Mouse (Mus musculus) monocyte, adult 59 days (primary cell): ENCODE measurements around the gene Gm14685. TPM values are rescaled to one million over a fixed set of nuclear protein-coding genes. Genes with fewer than 3 reads are reported as not detected.

Experiments
- total RNA-seq, 2 experiments: library from RNA; stranded (reverse); gene quantifications; one replicate each; pipeline ENCODE4 v1.2.4; 2023

Gm14685 gene
- total RNA-seq: not detected

DNA sequence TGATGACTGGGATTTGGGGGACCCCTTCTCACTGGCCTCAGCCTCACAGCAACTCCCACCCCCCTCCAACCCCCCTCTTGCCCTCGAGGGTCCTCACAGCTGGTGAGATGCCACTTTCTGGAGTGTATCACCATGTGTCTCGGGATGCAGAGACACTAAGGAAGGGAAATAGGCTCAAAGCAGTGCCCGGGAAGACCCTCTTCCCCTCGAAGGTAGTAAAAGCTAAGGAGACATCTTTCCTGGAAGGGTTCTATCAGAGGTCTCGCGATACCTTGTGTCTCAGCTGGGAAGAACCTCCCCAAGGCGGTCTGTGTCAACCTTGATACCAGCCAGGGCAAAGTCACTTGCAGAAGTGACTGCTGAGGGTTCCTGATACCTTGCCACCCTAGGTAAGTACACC lies at the start of gene Gm14685:
Gene Gm14685 (plus strand): TSS at position 301 of the 400 bp plus-strand sequence.

GRCm38 (mm10) chrX:73082267-73083055 lies 34.4 kb upstream of the Gm14685 start, which contains the start of gene Xlr4a:
Gene Xlr4a, minus strand, starts transcription at chrX:73082478.

DNA sequence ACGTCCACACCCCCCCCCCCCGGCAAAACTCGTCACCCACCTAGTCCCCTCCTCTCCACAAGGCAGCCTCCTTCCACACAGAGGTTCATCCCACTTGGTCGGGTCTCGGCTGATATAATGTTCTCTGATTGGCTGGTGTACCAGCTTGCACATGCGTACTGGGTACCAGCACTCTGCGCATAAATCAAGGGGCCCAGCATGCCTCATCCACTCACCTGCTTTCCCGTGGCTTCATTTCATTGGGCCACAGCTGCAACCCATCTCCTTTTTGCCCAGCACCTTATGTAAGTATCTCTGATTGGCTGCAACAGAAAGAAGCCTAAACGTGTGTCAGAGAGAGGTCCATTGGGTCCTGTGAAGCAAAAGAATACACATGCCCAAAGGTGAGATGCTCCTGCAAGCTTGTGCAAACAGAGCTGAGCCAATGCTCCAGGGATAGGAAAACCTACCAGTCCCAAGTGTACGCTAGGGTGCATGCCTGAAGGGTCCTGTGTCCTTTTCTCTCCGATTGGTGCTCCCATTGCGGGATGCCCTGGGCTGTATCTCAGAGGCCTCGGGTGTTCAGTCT lies 19.8 kb upstream of the Gm14685 start, which contains the start of gene Xlr3a:
Gene Xlr3a (minus strand): TSS at position 155 of the 568 bp plus-strand sequence.

GRCm38 (mm10) chrX:73148496-73148895 lies 31.6 kb downstream of the Gm14685 start, which contains the start of gene Xlr5b:
Gene Xlr5b, plus strand, starts transcription at chrX:73148796.

DNA sequence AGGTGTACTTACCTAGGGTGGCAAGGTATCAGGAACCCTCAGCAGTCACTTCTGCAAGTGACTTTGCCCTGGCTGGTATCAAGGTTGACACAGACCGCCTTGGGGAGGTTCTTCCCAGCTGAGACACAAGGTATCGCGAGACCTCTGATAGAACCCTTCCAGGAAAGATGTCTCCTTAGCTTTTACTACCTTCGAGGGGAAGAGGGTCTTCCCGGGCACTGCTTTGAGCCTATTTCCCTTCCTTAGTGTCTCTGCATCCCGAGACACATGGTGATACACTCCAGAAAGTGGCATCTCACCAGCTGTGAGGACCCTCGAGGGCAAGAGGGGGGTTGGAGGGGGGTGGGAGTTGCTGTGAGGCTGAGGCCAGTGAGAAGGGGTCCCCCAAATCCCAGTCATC lies 32.5 kb downstream of the Gm14685 start, which contains the start of gene DXBay18:
Gene DXBay18 (minus strand): TSS at position 101 of the 400 bp plus-strand sequence.

GRCm38 (mm10) chrX:73176889-73177288 lies 60.0 kb downstream of the Gm14685 start, which contains the start of gene Spin2d:
Gene Spin2d, minus strand, starts transcription at chrX:73176989.

Other genes with a start within 250 kb of the Gm14685 start
- 10 to 100 TPM; 19.9 to 24.0 TPM for gene Cetn2, start 198.6 kb upstream of the Gm14685 start, total RNA-seq
- gene Nsdhl, start 198.5 kb upstream of the Gm14685 start, total RNA-seq: 10 to 100 TPM; 11.7 to 12.8 TPM
- under 1 TPM in 1 of 2 experiments, not detected in 1; 0.21 TPM for gene Zfp185, start 129.7 kb upstream of the Gm14685 start, total RNA-seq
- under 1 TPM in 1 of 2 experiments, not detected in 1; 0.67 TPM for gene Pnma5, start 79.9 kb upstream of the Gm14685 start, total RNA-seq
- not detected for gene Pnma3, start 52.3 kb upstream of the Gm14685 start, total RNA-seq
- 1 to 10 TPM; 2.9 to 5.5 TPM for gene Xlr4a, start 34.6 kb upstream of the Gm14685 start, total RNA-seq
- gene Xlr3a, start 20.0 kb upstream of the Gm14685 start, total RNA-seq: not detected
- gene Xlr5b, start 31.7 kb downstream of the Gm14685 start, total RNA-seq: not detected
- gene DXBay18, start 32.4 kb downstream of the Gm14685 start, total RNA-seq: not detected
- gene Spin2d, start 59.9 kb downstream of the Gm14685 start, total RNA-seq: not detected
- gene Xlr3b, start 75.2 kb downstream of the Gm14685 start, total RNA-seq: 10 to 100 TPM in 1 of 2 experiments, 1 to 10 TPM in 1; 2.1 to 12.0 TPM
- 1 to 10 TPM; 5.7 to 7.0 TPM for gene Xlr4b, start 97.3 kb downstream of the Gm14685 start, total RNA-seq
- 1 to 10 TPM; 6.2 to 7.9 TPM for gene F8a, start 111.2 kb downstream of the Gm14685 start, total RNA-seq
- gene Xlr4c, start 126.1 kb downstream of the Gm14685 start, total RNA-seq: 1 to 10 TPM in 1 of 2 experiments, under 1 TPM in 1; 0.68 to 9.7 TPM
- not detected for gene Xlr3c, start 148.3 kb downstream of the Gm14685 start, total RNA-seq
- not detected for gene Xlr5a, start 175.9 kb downstream of the Gm14685 start, total RNA-seq
- not detected for gene Xlr5c, start 175.9 kb downstream of the Gm14685 start, total RNA-seq
- gene Gm45015, start 219.8 kb downstream of the Gm14685 start, total RNA-seq: not detected
- 10 to 100 TPM; 12.1 to 16.7 TPM for gene Zfp275, start 225.6 kb downstream of the Gm14685 start, total RNA-seq